Mouse (Mus musculus) CD4-positive helper T cell, adult 2 months (primary cell): Measurements from ENCODE around the gene Nxph4.
A peak's percentile ranks its signal among the peaks of the same experiment; 100 is the strongest.

Source experiments
- DNase-seq: peaks from one replicate; pipeline ENCODE4 v3.0.0-alpha.2; 2012; ENCODE audit warnings: low read depth, missing footprints, low spot score

The Nxph4 gene

GRCm38 (mm10) chr10:127515271-127515982 is 18.9 kb downstream of the Nxph4 start:
- DNase-seq, result no peak

GRCm38 (mm10) chr10:127514764-127515163 is 19.6 kb downstream of the Nxph4 start, which contains the start of gene Ndufa4l2:
Gene Ndufa4l2, plus strand, starts transcription at chr10:127514967.
- DNase-seq, result no peak

GRCm38 (mm10) chr10:127514111-127514698 is 20.2 kb downstream of the Nxph4 start:
- DNase-seq, result no peak

GRCm38 (mm10) chr10:127513501-127514091 is 20.8 kb downstream of the Nxph4 start:
- DNase-seq, result peak; percentile 31

- peak; percentile 92 for DNase-seq
These were observed 21.5 kb downstream of the Nxph4 start for GRCm38 (mm10) chr10:127512813-127513212.

- DNase-seq, result no peak
These were observed 22.1 kb downstream of the Nxph4 start for GRCm38 (mm10) chr10:127512307-127512666.

- peak; percentile 88 for DNase-seq
These were observed 22.6 kb downstream of the Nxph4 start for GRCm38 (mm10) chr10:127511634-127512306.

GRCm38 (mm10) chr10:127510895-127511617 is 23.3 kb downstream of the Nxph4 start:
- no peak for DNase-seq

- DNase-seq, result no peak
These were observed 24.3 kb downstream of the Nxph4 start for GRCm38 (mm10) chr10:127509837-127510701.

GRCm38 (mm10) chr10:127509051-127509836 is 25.1 kb downstream of the Nxph4 start:
- peak; percentile 86 for DNase-seq

- DNase-seq, result peak; percentile 85
These were observed 26.1 kb downstream of the Nxph4 start for GRCm38 (mm10) chr10:127508239-127508638.

- DNase-seq, result no peak
These were observed 33.2 kb downstream of the Nxph4 start, which contains the start of gene Stac3 for GRCm38 (mm10) chr10:127500894-127501893. Gene Stac3, plus strand, starts transcription at chr10:127501686.

GRCm38 (mm10) chr10:127500042-127500441 is 34.3 kb downstream of the Nxph4 start:
- DNase-seq, result no peak

- no peak for DNase-seq
These were observed 34.8 kb downstream of the Nxph4 start for GRCm38 (mm10) chr10:127499516-127499915.

- no peak for DNase-seq
These were observed 38.2 kb downstream of the Nxph4 start for GRCm38 (mm10) chr10:127496156-127496555.

- no peak for DNase-seq
These were observed 42.2 kb downstream of the Nxph4 start for GRCm38 (mm10) chr10:127492118-127492517.

GRCm38 (mm10) chr10:127491128-127491512 is 43.2 kb downstream of the Nxph4 start:
- no peak for DNase-seq
